Mouse (Mus musculus): ENCODE measurements around the gene Spcs1. TPM values are rescaled to one million over a fixed set of nuclear protein-coding genes. Genes with fewer than 3 reads are reported as not detected.

Gene Spcs1
- polyA plus RNA-seq (2012; fragmentation: generic; extraction: Trizol) = 100 to 1,000 TPM in 1 of 2 experiments, 10 to 100 TPM in 1; 93.8 to 262 TPM

DNA sequence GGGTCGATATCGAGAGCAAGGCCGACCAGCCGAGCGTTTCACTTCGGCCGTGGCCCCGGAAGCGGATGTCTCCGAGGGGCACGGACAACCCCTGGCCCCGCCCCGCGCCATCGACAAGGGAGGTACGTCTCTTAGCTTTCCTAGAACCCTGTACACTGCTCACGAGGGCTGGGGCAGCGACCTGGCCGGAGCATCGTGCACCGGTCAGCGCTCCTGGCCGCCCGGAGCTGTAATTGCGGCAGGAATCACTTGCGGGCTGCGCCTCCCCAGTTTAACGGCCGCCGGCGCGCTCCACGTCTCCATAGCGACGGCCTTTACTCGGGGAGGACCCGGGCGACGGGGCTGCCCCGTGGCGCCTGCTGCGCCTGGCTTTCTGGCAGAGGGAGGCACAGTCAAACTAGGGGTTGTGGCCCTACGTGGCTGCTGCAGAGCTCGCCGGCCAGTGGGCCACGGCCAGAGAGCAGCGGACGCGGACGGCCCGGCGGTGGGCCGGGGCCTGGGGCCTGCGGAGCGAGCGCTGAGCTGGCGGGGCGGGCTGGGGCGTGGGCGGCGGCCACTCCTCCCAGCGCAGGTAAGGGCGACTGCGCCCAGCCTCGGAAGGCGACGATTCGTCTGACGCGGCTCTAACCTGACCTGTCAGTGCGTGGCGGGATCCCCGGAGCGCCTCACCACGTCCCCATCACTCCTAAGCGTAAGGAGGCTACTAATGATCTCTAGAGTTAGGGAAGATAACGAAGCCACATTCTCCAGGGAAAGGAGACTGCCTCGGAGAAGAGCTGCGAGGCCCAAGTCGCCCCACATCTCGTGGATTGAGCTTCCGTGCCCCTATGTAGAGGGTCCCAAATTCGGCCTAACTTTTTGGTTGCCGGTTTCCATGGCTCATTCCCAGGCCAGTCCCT lies at the start of gene Spcs1, which contains the start of gene Glt8d1:
Gene Spcs1, minus strand, starts transcription at position 366 of the 899 bp plus-strand sequence.
Gene Glt8d1, plus strand, starts transcription at position 94 of the 899 bp plus-strand sequence.

DNA sequence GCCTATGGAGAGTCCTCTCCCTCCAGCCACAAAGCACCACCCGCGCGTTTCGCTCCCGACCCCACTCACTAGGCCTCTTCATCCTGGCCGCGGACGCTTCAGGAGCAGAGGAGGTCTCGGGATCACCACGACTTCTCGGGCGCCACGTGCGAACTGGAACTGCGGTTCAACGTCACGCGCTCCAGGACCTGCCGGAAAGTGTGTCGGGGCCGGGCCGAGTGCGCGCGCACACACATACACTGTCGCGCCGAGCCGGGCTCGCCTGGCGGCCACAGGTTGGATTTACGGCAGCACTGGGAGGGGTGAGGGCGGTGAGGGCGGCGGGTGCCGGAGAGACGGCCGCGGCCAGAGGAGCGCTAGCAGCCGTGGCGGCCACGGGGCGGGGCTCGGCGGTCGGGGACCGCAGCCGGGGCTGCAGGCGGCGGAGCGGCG lies 17.4 kb upstream of the Spcs1 start, which contains the start of the genes Pbrm1 and Gnl3:
Gene Pbrm1, plus strand, starts transcription at position 279 of the 432 bp plus-strand sequence.
Gene Gnl3, minus strand, starts transcription at position 293 of the 432 bp plus-strand sequence.

DNA sequence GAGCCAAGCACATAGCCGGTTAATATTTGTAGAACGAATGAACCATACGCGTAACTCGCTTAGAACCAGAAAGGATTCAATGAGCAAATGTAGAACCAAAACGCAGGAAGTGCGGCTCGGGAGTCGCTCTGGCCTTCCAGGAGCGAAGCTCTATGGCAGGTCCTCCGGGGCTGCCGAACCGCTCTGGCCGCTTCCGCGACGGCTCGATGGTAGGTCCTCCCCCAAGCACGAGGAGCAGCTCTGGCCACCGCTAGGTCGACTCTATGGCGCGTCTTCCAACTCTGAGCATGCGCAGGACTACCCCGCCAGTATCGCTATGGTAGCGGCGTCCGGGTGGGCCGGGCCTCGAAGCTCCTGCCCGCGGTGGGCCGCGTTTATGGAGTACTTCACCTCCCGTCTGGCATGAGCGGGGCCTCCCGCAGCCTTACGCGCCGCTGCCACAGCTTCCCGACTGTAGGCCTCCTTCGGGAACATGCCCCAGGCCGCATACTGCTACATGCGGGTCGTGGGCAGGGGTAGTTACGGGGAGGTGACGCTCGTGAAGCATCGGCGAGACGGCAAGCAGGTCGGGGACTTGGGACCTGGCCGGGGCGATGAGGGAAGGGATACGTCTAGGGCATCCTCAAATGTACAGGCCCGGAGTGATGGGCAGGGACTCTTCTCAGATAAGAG lies 50.2 kb downstream of the Spcs1 start, which contains the start of gene Nek4:
Gene Nek4, plus strand, starts transcription at position 224 of the 672 bp plus-strand sequence.

Other genes with a start within 250 kb of the Spcs1 start
- gene Tmem110, start 176.1 kb downstream of the Spcs1 start, polyA plus RNA-seq (2012; fragmentation: generic; extraction: Trizol) = 10 to 100 TPM in 1 of 2 experiments, 1 to 10 TPM in 1; 9.8 to 11.6 TPM
- gene Mustn1, start 122.5 kb downstream of the Spcs1 start, polyA plus RNA-seq (2012; fragmentation: generic; extraction: Trizol) = 10 to 100 TPM in 1 of 2 experiments, 1 to 10 TPM in 1; 1.2 to 18.8 TPM
- gene Itih4, start 115.2 kb downstream of the Spcs1 start, polyA plus RNA-seq (2012; fragmentation: generic; extraction: Trizol) = under 1 TPM; 0.05 TPM
- gene Itih3, start 77.9 kb downstream of the Spcs1 start, polyA plus RNA-seq (2012; fragmentation: generic; extraction: Trizol) = under 1 TPM; 0.02 to 0.05 TPM
- gene Itih1, start 58.4 kb downstream of the Spcs1 start, polyA plus RNA-seq (2012; fragmentation: generic; extraction: Trizol) = not detected
- gene Nek4, start 50.3 kb downstream of the Spcs1 start, polyA plus RNA-seq (2012; fragmentation: generic; extraction: Trizol) = 1 to 10 TPM in 1 of 2 experiments, under 1 TPM in 1; 0.41 to 5.3 TPM
- 10 to 100 TPM in 1 of 2 experiments, 1 to 10 TPM in 1; 1.9 to 39.1 TPM for gene Glt8d1, start 272 bp downstream of the Spcs1 start, polyA plus RNA-seq (2012; fragmentation: generic; extraction: Trizol)
- 1 to 10 TPM; 1.5 to 7.7 TPM for gene Pbrm1, start 17.5 kb upstream of the Spcs1 start, polyA plus RNA-seq (2012; fragmentation: generic; extraction: Trizol)
- gene Gnl3, start 17.5 kb upstream of the Spcs1 start, polyA plus RNA-seq (2012; fragmentation: generic; extraction: Trizol) = 1 to 10 TPM; 6.0 to 9.3 TPM
- 10 to 100 TPM; 53.9 to 87.6 TPM for gene Smim4, start 127.3 kb upstream of the Spcs1 start, polyA plus RNA-seq (2012; fragmentation: generic; extraction: Trizol)
- gene Nt5dc2, start 129.4 kb upstream of the Spcs1 start, polyA plus RNA-seq (2012; fragmentation: generic; extraction: Trizol) = 100 to 1,000 TPM; 119 to 155 TPM
- gene Stab1, start 167.0 kb upstream of the Spcs1 start, polyA plus RNA-seq (2012; fragmentation: generic; extraction: Trizol) = under 1 TPM; 0.18 to 0.72 TPM
- gene Tnnc1, start 206.6 kb upstream of the Spcs1 start, polyA plus RNA-seq (2012; fragmentation: generic; extraction: Trizol) = 10 to 100 TPM in 1 of 2 experiments, 1 to 10 TPM in 1; 5.0 to 10.6 TPM
- 100 to 1,000 TPM in 1 of 2 experiments, 10 to 100 TPM in 1; 61.9 to 240 TPM for gene Nisch, start 215.3 kb upstream of the Spcs1 start, polyA plus RNA-seq (2012; fragmentation: generic; extraction: Trizol)
- gene Sema3g, start 216.2 kb upstream of the Spcs1 start, polyA plus RNA-seq (2012; fragmentation: generic; extraction: Trizol) = under 1 TPM; under 0.01 to 0.34 TPM
- 1 to 10 TPM; 1.4 to 5.0 TPM for gene Phf7, start 249.6 kb upstream of the Spcs1 start, polyA plus RNA-seq (2012; fragmentation: generic; extraction: Trizol)
- gene Bap1, start 249.8 kb upstream of the Spcs1 start, polyA plus RNA-seq (2012; fragmentation: generic; extraction: Trizol) = 10 to 100 TPM; 15.3 to 31.4 TPM